Mouse (Mus musculus): ENCODE measurements at regions not wholly inside any gene's neighbourhood (a gene's known extent, or its start where the extent isn't known, plus 50 kb on each side); places are given as distances from the start of the nearest gene placed in this dataset.

GRCm38 (mm10) chr11:48436712-48437111 lies 363.4 kb upstream of the Rack1 start:
- DNase-seq (ENCODE audit: low read depth, low spot score), result no peak

- DNase-seq (ENCODE audit: low read depth, low spot score), result no peak
Observed at GRCm38 (mm10) chr11:48431316-48431715, 368.8 kb upstream of the Rack1 start.

- no peak for DNase-seq (ENCODE audit: low read depth, low spot score)
Observed at GRCm38 (mm10) chr11:48427423-48427822, 372.7 kb upstream of the Rack1 start.

GRCm38 (mm10) chr11:48426446-48426845 lies 373.7 kb upstream of the Rack1 start:
- DNase-seq (ENCODE audit: low read depth, low spot score), result no peak

- DNase-seq (ENCODE audit: low read depth, low spot score), result no peak
Observed at GRCm38 (mm10) chr11:48418066-48418756, 381.9 kb upstream of the Rack1 start.

- no peak for DNase-seq (ENCODE audit: low read depth, low spot score)
Observed at GRCm38 (mm10) chr11:48417615-48418014, 382.5 kb upstream of the Rack1 start.

GRCm38 (mm10) chr11:48398032-48398431 lies 402.1 kb upstream of the Rack1 start:
- DNase-seq (ENCODE audit: low read depth, low spot score), result no peak

- DNase-seq (ENCODE audit: low read depth, low spot score), result no peak
Observed at GRCm38 (mm10) chr11:48381489-48381888, 392.7 kb upstream of the Sgcd start.

GRCm38 (mm10) chr11:48378044-48378443 lies 389.3 kb upstream of the Sgcd start:
- no peak for DNase-seq (ENCODE audit: low read depth, low spot score)

GRCm38 (mm10) chr11:48377269-48377668 lies 388.5 kb upstream of the Sgcd start:
- no peak for DNase-seq (ENCODE audit: low read depth, low spot score)

GRCm38 (mm10) chr11:48351349-48352023 lies 362.7 kb upstream of the Sgcd start:
- DNase-seq (ENCODE audit: low read depth, low spot score), result no peak

- DNase-seq (ENCODE audit: low read depth, low spot score), result no peak
Observed at GRCm38 (mm10) chr11:48314500-48314899, 325.7 kb upstream of the Sgcd start.

GRCm38 (mm10) chr11:48295370-48295769 lies 306.6 kb upstream of the Sgcd start:
- DNase-seq (ENCODE audit: low read depth, low spot score), result no peak

- DNase-seq (ENCODE audit: low read depth, low spot score), result no peak
Observed at GRCm38 (mm10) chr11:48262492-48262891, 273.7 kb upstream of the Sgcd start.

GRCm38 (mm10) chr11:48261089-48261488 lies 272.3 kb upstream of the Sgcd start:
- no peak for DNase-seq (ENCODE audit: low read depth, low spot score)

GRCm38 (mm10) chr11:48250678-48251317 lies 262.0 kb upstream of the Sgcd start:
- no peak for DNase-seq (ENCODE audit: low read depth, low spot score)

GRCm38 (mm10) chr11:48249315-48249714 lies 260.5 kb upstream of the Sgcd start:
- DNase-seq (ENCODE audit: low read depth, low spot score), result peak; percentile 1

GRCm38 (mm10) chr11:48221156-48221555 lies 232.4 kb upstream of the Sgcd start:
- DNase-seq (ENCODE audit: low read depth, low spot score), result no peak

GRCm38 (mm10) chr11:48219157-48219556 lies 230.4 kb upstream of the Sgcd start:
- DNase-seq (ENCODE audit: low read depth, low spot score), result no peak

GRCm38 (mm10) chr11:48216762-48217161 lies 228.0 kb upstream of the Sgcd start:
- DNase-seq (ENCODE audit: low read depth, low spot score), result no peak

GRCm38 (mm10) chr11:48186604-48187003 lies 197.8 kb upstream of the Sgcd start:
- DNase-seq (ENCODE audit: low read depth, low spot score), result no peak

- DNase-seq (ENCODE audit: low read depth, low spot score), result peak; percentile 54
Observed at GRCm38 (mm10) chr11:48178943-48179342, 190.2 kb upstream of the Sgcd start.

- DNase-seq (ENCODE audit: low read depth, low spot score), result peak; percentile 33
Observed at GRCm38 (mm10) chr11:48178174-48178573, 189.4 kb upstream of the Sgcd start.
